Mouse (Mus musculus) heart, postnatal 0 days (tissue): ENCODE results near the gene Ccdc154. TPM values are rescaled to one million over a fixed set of nuclear protein-coding genes. Genes with fewer than 3 reads are reported as not detected.

ENCODE experiments used
- ATAC-seq: fragments of 200-750 bp; cut with Nextera tagmentation; 2 replicates; pipeline ENCODE4 v1.8.0; 2017; ENCODE audit warnings: low read depth, moderate number of reproducible peaks, moderate library complexity; ENCODE audit not compliant: insufficient read depth
- DNase-seq: peaks from one replicate; pipeline ENCODE4 v3.0.0-alpha.2; 2016; ENCODE audit warnings: low spot score
- H3K27ac ChIP-seq: fragments of 300-500 bp; sonication (generic); 2 replicates; pipeline ENCODE4 v1.5.1; 2014; ENCODE audit warnings: low read depth, mild to moderate bottlenecking
- H3K27me3 ChIP-seq: fragments of 300-500 bp; sonication (generic); 2 replicates; pipeline ENCODE4 v1.6.1; 2014; ENCODE audit warnings: low read length, mixed read lengths; ENCODE audit not compliant: control insufficient read depth, insufficient read depth
- H3K36me3 ChIP-seq: fragments of 300-500 bp; sonication (generic); replicated peaks from 2 replicates; pipeline ENCODE4 v1.6.1; 2014; ENCODE audit warnings: low read length, mixed read lengths; ENCODE audit not compliant: control insufficient read depth, insufficient read depth
- H3K4me1 ChIP-seq: fragments of 300-500 bp; sonication (generic); 2 replicates; pipeline ENCODE4 v1.6.1; 2014; ENCODE audit warnings: antibody characterized with exemption; ENCODE audit not compliant: control insufficient read depth, insufficient read depth
- H3K4me2 ChIP-seq: fragments of 300-500 bp; sonication (generic); 2 replicates; pipeline ENCODE4 v1.6.1; 2014; ENCODE audit warnings: low read depth, mild to moderate bottlenecking, low read length, moderate library complexity
- H3K4me3 ChIP-seq: fragments of 300-500 bp; sonication (generic); 2 replicates; pipeline ENCODE4 v1.5.1; 2014; ENCODE audit warnings: low read depth, low read length
- H3K9ac ChIP-seq: fragments of 300-500 bp; sonication (generic); replicated peaks from 2 replicates; pipeline ENCODE4 v1.6.1; 2014; ENCODE audit warnings: low read depth, low read length, mixed read lengths
- H3K9me3 ChIP-seq: fragments of 300-500 bp; sonication (generic); replicated peaks from 2 replicates; pipeline ENCODE4 v1.6.1; 2016; ENCODE audit warnings: low read length; ENCODE audit not compliant: control insufficient read depth
- CTCF ChIP-seq: IDR thresholded peaks from 2 replicates; pipeline ENCODE4 v1.5.1; 2016; ENCODE audit warnings: antibody characterized with exemption, control low read depth, low read depth
- EP300 ChIP-seq: IDR thresholded peaks from 2 replicates; pipeline ENCODE4 v1.6.1; 2016; ENCODE audit warnings: antibody characterized with exemption, low read depth
- WGBS: fragments of 180-500 bp; shearing (Covaris S2); extraction: QIAGEN DNeasy Blood & Tissue Kit; methylation state at CpG from one replicate; pipeline ENCODE4 v1.1.7; 2014; 5-methylcytosine and 5-hydroxymethylcytosine counted together
- polyA plus RNA-seq: library from polyadenylated mRNA; unstranded; fragments of >200 nt; fragmentation: Nextera tagmentation; extraction: Ambion mirVana; gene quantifications from 2 replicates; pipeline ENCODE4 v1.2.1, GENCODE M21; 2015
- total RNA-seq: library from RNA; depleted of rRNA; stranded (reverse); fragments of >200 nt; gene quantifications from 2 replicates; pipeline ENCODE4 v1.2.3, GENCODE M21; 2014; ENCODE audit warnings: low replicate concordance

Ccdc154 gene
- total and polyA plus RNA-seq, 2 experiments from 2014 or later, result not detected

GRCm38 (mm10) chr17:25187784-25188149 is 25.5 kb downstream of the Ccdc154 start:
- no peak for DNase-seq
- 4% methylated on average over 11 of the region's 11 CpGs for WGBS
- no peak for ATAC-seq
- TF ChIP-seq CTCF (no peak), EP300 (no peak)
- peaks cover 24% of the 10 kb centered on the region for H3K4me1 ChIP-seq
- peak overlapping the region; percentile 81 for H3K9ac ChIP-seq
- H3K9me3 ChIP-seq, result no peaks in the 10 kb centered on the region
- H3K4me2 ChIP-seq, result peak overlapping the region; percentile 80
- peak overlapping the region; percentile 80 for H3K27ac ChIP-seq
- H3K27me3 ChIP-seq, result no peaks in the 10 kb centered on the region
- peaks cover 11% of the 10 kb centered on the region; the same call in 1 of the 2 replicates for H3K36me3 ChIP-seq
- peak overlapping the region; percentile 75 for H3K4me3 ChIP-seq

- TF ChIP-seq CTCF (no peak), EP300 (no peak)
- Histone ChIP-seq H3K4me3 (peak within 1 kb of the TSS; percentile 75), H3K4me1 (peaks cover 24% of the 10 kb centered on the region), H3K4me2 (peak within 1 kb of the TSS; percentile 80), H3K27ac (peak within 1 kb of the TSS; percentile 80), H3K36me3 (peaks cover 16% of the 10 kb centered on the region; the same call in 1 of the 2 replicates), H3K27me3 (no peaks in the 10 kb centered on the region), H3K9ac (peak within 1 kb of the TSS; percentile 81), H3K9me3 (no peaks in the 10 kb centered on the region)
- WGBS, result under 1% methylated on average over 96 of the region's 104 CpGs
- peak; percentile 54 for ATAC-seq
- peak; percentile 46 for DNase-seq
Measured at GRCm38 (mm10) chr17:25188150-25189031, 26.1 kb downstream of the Ccdc154 start, which contains the start of gene Unkl. Unkl (plus strand) TSS chr17:25188397.

GRCm38 (mm10) chr17:25189091-25189490 is 26.8 kb downstream of the Ccdc154 start:
- H3K27me3 ChIP-seq, result no peaks in the 10 kb centered on the region
- ATAC-seq (no peak), DNase-seq (no peak)
- peaks cover 18% of the 10 kb centered on the region for H3K4me1 ChIP-seq
- 2% methylated on average over 16 of the region's 16 CpGs for WGBS
- H3K4me2 ChIP-seq, result peak overlapping the region; percentile 80
- peak overlapping the region; percentile 75 for H3K4me3 ChIP-seq
- peak overlapping the region; percentile 81 for H3K9ac ChIP-seq
- no peak overlapping the region for H3K27ac ChIP-seq
- TF ChIP-seq CTCF (no peak), EP300 (no peak)
- no peaks in the 10 kb centered on the region for H3K9me3 ChIP-seq
- H3K36me3 ChIP-seq, result peaks cover 23% of the 10 kb centered on the region; the same call in 1 of the 2 replicates

- TF ChIP-seq EP300 (no peak), CTCF (no peak)
- Histone ChIP-seq H3K4me1 (no peaks in the 10 kb centered on the region), H3K9ac (no peak overlapping the region), H3K9me3 (no peaks in the 10 kb centered on the region), H3K36me3 (peaks cover 68% of the 10 kb centered on the region), H3K4me2 (no peak overlapping the region), H3K27me3 (no peaks in the 10 kb centered on the region), H3K4me3 (no peak overlapping the region), H3K27ac (no peak overlapping the region)
- ATAC-seq, result no peak
- 89% methylated on average over 4 of the region's 4 CpGs for WGBS
- DNase-seq, result no peak
Measured at GRCm38 (mm10) chr17:25202401-25202800, 40.1 kb downstream of the Ccdc154 start.

- no peaks in the 10 kb centered on the region for H3K9me3 ChIP-seq
- DNase-seq (no peak), ATAC-seq (no peak)
- H3K4me3 ChIP-seq, result no peak overlapping the region
- no peak overlapping the region for H3K27ac ChIP-seq
- H3K4me2 ChIP-seq, result no peak overlapping the region
- no peak overlapping the region for H3K9ac ChIP-seq
- H3K4me1 ChIP-seq, result no peaks in the 10 kb centered on the region
- H3K36me3 ChIP-seq, result peaks cover 87% of the 10 kb centered on the region
- WGBS, result 90% methylated on average over 4 of the region's 4 CpGs
- TF ChIP-seq EP300, result no peak
- no peak for TF ChIP-seq CTCF
- no peaks in the 10 kb centered on the region for H3K27me3 ChIP-seq
Measured at GRCm38 (mm10) chr17:25210006-25210405, 47.7 kb downstream of the Ccdc154 start.
